Mouse (Mus musculus) CD4-positive, CD25-positive, alpha-beta regulatory T cell, adult 2 months (primary cell): ENCODE data around the gene Srsf7.
"Not testable (repeated sequence)": the region's sequence is repeated elsewhere in the genome, so short reads cannot be mapped to it uniquely, and the experiment has no call there.

Experiments used
- DNase-seq: peaks from one replicate; pipeline ENCODE4 v3.0.0-alpha.2; 2012; ENCODE audit warnings: low read depth, low spot score

The Srsf7 gene

GRCm38 (mm10) chr17:80206671-80207581 lies at the start of gene Srsf7, which contains the start of gene Ttc39d:
TSS of gene Srsf7 (minus strand) at chr17:80207307.
TSS of gene Ttc39d (plus strand) at chr17:80207460.
- peak; percentile 97 for DNase-seq

GRCm38 (mm10) chr17:80255208-80255607 lies 48.1 kb upstream of the Srsf7 start:
- DNase-seq: no peak

- no peak for DNase-seq
Measured at GRCm38 (mm10) chr17:80254421-80254820, 47.3 kb upstream of the Srsf7 start.

GRCm38 (mm10) chr17:80252757-80253525 lies 45.8 kb upstream of the Srsf7 start:
- no peak for DNase-seq

- no peak for DNase-seq
Measured at GRCm38 (mm10) chr17:80243116-80243515, 36.0 kb upstream of the Srsf7 start.

GRCm38 (mm10) chr17:80241594-80241993 lies 34.5 kb upstream of the Srsf7 start:
- DNase-seq: no peak

GRCm38 (mm10) chr17:80237475-80237874 lies 30.4 kb upstream of the Srsf7 start:
- no peak for DNase-seq

- DNase-seq: no peak
Measured at GRCm38 (mm10) chr17:80236805-80237204, 29.7 kb upstream of the Srsf7 start.

- no peak for DNase-seq
Measured at GRCm38 (mm10) chr17:80235477-80235876, 28.4 kb upstream of the Srsf7 start.

GRCm38 (mm10) chr17:80234376-80234775 lies 27.3 kb upstream of the Srsf7 start:
- no peak for DNase-seq

GRCm38 (mm10) chr17:80233844-80234243 lies 26.7 kb upstream of the Srsf7 start:
- no peak for DNase-seq

- DNase-seq: no peak
Measured at GRCm38 (mm10) chr17:80229396-80229795, 22.3 kb upstream of the Srsf7 start.

GRCm38 (mm10) chr17:80225142-80225541 lies 18.0 kb upstream of the Srsf7 start:
- peak; percentile 22 for DNase-seq

GRCm38 (mm10) chr17:80224326-80225116 lies 17.4 kb upstream of the Srsf7 start, which contains the start of gene Gemin6:
TSS of gene Gemin6 (plus strand) at chr17:80224441.
- peak; percentile 90 for DNase-seq

GRCm38 (mm10) chr17:80223829-80224228 lies 16.7 kb upstream of the Srsf7 start:
- DNase-seq: no peak

- peak; percentile 76 for DNase-seq
Measured at GRCm38 (mm10) chr17:80221890-80222628, 15.0 kb upstream of the Srsf7 start.

GRCm38 (mm10) chr17:80221202-80221601 lies 14.1 kb upstream of the Srsf7 start:
- peak; percentile 22 for DNase-seq

GRCm38 (mm10) chr17:80220131-80220530 lies 13.0 kb upstream of the Srsf7 start:
- no peak for DNase-seq

- not testable (repeated sequence) for DNase-seq
Measured at GRCm38 (mm10) chr17:80213998-80214397, 6.9 kb upstream of the Srsf7 start.

GRCm38 (mm10) chr17:80206301-80206670 lies 821 bp downstream of the Srsf7 start:
- DNase-seq: peak; percentile 67

GRCm38 (mm10) chr17:80205657-80206056 lies 1.4 kb downstream of the Srsf7 start:
- DNase-seq: peak; percentile 14
